Mouse (Mus musculus) telencephalon, adult 2 months (tissue): ENCODE measurements around the gene Olfr1493-ps1.

ENCODE experiments used
- DNase-seq: peaks from one replicate; pipeline ENCODE4 v3.0.0-alpha.2; 2011; ENCODE audit warnings: low read depth, low spot score

Olfr1493-ps1 gene

DNA sequence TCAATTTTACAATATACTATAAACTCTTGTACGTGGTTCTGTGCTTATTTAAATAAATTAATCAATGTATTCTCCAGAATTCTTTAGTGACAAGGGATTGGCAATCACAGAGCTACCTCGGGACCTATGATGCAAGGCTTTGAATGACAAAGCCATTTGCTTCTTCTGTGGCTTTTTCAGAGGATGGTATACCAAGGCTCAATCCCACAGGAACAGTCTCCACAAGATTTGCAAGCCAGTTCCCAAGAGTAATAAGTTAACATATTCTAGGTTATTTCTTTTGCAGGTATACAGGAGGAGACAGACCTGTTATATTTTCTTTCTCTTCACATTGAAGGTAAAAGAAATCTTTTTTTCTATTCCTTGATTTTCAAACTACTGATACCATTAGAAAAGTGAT is at the start of gene Olfr1493-ps1:
TSS of gene Olfr1493-ps1 (plus strand) at position 301 of the 400 bp plus-strand sequence.
- DNase-seq: no peak

DNA sequence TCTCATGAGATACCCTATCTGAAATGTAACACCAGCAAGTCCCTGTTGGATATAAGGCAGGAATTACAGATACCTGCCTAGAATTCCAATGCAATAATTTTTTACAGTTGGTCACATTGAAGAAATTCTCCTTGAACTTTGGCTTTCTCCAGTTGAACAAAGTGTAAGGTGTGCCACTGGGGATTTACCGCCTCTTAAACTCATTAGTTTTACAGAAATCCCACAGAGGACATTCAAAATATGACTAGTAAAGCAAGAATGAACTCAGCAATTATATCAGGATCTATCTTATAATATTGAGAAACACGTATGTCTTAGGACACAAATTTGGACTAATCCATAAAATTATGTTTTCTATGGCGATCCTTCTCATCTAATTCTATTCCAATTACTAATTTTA is 26.1 kb upstream of the Olfr1493-ps1 start, which contains the start of gene Olfr1491:
TSS of gene Olfr1491 (plus strand) at position 301 of the 400 bp plus-strand sequence.
- no peak for DNase-seq

DNA sequence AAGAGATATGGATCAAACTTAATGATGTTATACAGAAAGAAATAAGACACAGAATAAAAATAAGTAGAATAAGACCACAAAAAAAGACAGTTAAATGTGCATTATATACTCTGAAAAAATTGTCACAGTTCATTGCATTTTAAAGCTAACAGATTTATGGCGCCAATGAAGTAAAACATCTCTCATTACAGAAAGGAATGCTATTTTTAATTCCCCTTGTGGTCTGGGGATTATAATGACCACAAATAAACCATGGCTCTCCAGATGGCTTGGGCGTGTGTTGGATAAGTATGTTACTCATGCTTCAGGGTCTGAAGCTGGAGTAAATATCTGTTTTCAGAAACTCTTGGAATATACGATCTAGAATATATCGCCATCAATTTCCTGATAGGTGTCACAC is 16.4 kb downstream of the Olfr1493-ps1 start, which contains the start of gene Olfr1494:
TSS of gene Olfr1494 (plus strand) at position 301 of the 400 bp plus-strand sequence.
- no peak for DNase-seq

DNA sequence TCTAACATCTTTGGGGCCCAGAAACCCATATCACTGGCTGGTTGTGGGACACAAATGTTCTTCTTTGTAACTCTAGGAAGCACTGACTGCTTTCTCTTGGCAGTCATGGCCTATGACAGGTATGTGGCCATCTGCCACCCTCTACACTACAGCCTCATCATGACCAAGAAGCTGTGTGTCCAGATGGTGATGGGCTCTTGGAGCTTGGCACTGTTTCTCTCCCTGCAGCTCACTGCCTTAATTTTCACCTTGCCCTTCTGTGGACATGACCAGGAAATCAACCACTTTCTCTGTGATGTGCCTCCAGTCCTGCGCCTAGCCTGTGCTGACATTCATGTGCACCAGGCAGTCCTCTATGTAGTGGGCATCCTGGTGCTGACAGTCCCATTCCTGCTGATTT is 26.3 kb downstream of the Olfr1493-ps1 start:
- no peak for DNase-seq

DNA sequence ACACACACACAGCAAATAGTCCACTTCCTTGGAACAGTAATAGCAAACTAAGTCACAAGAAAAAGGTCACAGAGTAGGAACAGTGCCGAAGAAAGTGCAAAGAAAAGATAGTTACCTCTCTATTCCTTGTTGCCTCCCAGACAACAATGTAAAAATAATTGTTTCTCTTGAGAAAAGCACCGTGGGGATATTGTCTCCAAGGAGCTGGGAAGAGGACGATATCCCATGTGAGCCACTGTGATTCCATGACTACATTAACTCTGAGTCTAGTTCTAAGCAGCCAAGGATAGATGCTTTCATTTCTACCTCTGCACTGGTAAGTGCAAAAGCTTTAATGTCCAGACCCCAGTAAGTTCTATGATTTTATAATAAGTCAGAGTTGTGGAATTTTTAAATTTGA is 41.2 kb downstream of the Olfr1493-ps1 start, which contains the start of gene Olfr1495:
TSS of gene Olfr1495 (plus strand) at position 301 of the 400 bp plus-strand sequence.
- DNase-seq: no peak

DNA sequence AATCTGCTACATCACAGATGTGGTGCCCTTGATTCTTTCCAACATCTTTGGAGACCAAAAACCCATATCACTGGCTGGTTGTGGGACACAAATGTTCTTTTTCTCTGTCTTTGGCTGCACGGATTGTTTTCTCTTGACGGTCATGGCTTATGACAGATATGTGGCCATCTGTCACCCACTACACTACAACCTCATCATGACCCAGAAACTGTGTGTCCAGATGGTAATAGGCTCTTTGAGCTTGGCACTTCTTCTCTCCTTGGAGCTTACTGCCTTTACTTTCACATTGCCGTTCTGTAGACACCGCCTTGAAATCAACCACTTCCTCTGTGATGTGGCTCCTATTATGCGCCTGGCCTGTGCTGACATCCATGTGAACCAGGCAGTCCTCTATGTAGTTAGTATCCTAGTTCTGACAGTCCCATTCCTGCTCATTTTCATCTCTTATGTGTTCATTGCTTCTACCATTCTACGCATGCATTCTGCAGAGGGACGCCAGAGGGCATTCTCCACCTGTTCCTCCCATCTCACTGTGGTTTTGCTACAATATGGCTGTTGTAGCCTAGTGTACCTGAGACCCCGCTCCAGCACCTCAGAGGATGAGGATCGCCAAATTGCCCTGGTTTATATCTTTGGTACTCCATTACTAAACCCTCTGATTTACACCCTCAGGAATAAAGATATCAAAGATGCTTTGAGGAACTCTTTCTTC is 45.6 kb downstream of the Olfr1493-ps1 start:
- DNase-seq: no peak

DNA sequence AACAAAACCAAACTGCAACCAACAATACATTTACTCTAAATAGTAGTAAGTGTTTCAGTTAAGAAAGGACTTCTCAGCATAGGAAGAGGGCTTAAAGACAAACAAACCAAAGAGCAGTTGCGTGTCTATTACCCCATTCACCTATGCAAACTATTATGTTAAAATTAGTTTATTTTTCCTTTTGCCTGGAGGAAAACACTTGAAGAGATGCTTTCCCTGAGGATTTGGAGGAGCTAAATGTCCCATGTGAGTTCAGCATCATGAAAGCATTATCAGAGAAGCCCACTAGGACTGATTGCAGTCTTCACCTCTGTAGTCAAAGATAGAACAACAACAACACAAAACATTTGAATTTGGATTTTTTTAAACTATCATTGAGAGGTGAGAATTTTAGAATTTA is 54.5 kb downstream of the Olfr1493-ps1 start, which contains the start of gene Olfr1496:
TSS of gene Olfr1496 (plus strand) at position 301 of the 400 bp plus-strand sequence.
- DNase-seq: no peak
